Mouse (Mus musculus) G1E (cell line): ENCODE measurements at regions not wholly inside any gene's neighbourhood (a gene's known extent, or its start where the extent isn't known, plus 50 kb on each side); places are given as distances from the start of the nearest gene placed in this dataset.

Experiments
- CTCF ChIP-seq: IDR thresholded peaks from 2 replicates; pipeline ENCODE4 v1.5.1; 2012; ENCODE audit warnings: low read depth, low read length, inconsistent platforms, mixed read lengths
- GATA1 ChIP-seq: IDR thresholded peaks from 2 replicates; pipeline ENCODE4 v1.6.1; 2012; ENCODE audit warnings: borderline replicate concordance, low read length, inconsistent platforms, mixed read lengths
- GATA2 ChIP-seq: IDR thresholded peaks from 2 replicates; pipeline ENCODE4 v1.6.1; 2012; ENCODE audit warnings: low read depth, low read length, inconsistent platforms, borderline replicate concordance
- POLR2AphosphoS5 ChIP-seq: IDR thresholded peaks from 2 replicates; pipeline ENCODE4 v1.6.1; 2012; ENCODE audit warnings: low read depth, low read length, inconsistent platforms; ENCODE audit not compliant: insufficient replicate concordance
- TAL1 ChIP-seq: conservative IDR thresholded peaks from 2 replicates; pipeline ENCODE4 v1.6.1; 2012; ENCODE audit warnings: low read depth, low read length, inconsistent platforms, mixed read lengths

DNA sequence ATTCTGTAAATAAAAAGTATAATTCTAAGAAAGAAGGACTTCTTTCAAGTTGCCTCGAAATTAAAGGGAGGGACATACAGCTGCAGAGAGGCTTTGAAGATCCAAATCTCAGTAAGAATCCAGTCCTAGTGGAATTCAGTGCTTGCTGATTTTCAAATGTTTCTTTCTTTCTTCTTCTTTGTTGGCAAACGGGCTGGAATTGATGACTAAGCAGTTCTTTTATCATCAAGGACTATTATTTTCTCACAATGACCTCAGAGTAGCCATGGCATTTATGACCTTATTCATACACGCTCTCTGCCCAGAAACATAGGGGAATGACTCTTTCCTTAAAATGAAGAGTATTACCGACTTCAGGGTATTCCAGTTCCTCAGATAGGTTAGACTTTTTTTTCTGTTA, 1185.9 kb downstream of the Gsdmc2 start:
- TF ChIP-seq GATA1 (no peak), CTCF (no peak), TAL1 (no peak), POLR2AphosphoS5 (no peak), GATA2 (no peak)
